Mouse (Mus musculus) heart, postnatal 0 days (tissue): ENCODE results near the gene E330009J07Rik. TPM values are rescaled to one million over a fixed set of nuclear protein-coding genes. Genes with fewer than 3 reads are reported as not detected.

Experiments used
- ATAC-seq: fragments of 200-750 bp; cut with Nextera tagmentation; 2 replicates; pipeline ENCODE4 v1.8.0; 2017; ENCODE audit warnings: low read depth, moderate number of reproducible peaks, moderate library complexity; ENCODE audit not compliant: insufficient read depth
- DNase-seq: peaks from one replicate; pipeline ENCODE4 v3.0.0-alpha.2; 2016; ENCODE audit warnings: low spot score
- H3K27ac ChIP-seq: fragments of 300-500 bp; sonication (generic); 2 replicates; pipeline ENCODE4 v1.5.1; 2014; ENCODE audit warnings: low read depth, mild to moderate bottlenecking
- H3K27me3 ChIP-seq: fragments of 300-500 bp; sonication (generic); 2 replicates; pipeline ENCODE4 v1.6.1; 2014; ENCODE audit warnings: low read length, mixed read lengths; ENCODE audit not compliant: control insufficient read depth, insufficient read depth
- H3K36me3 ChIP-seq: fragments of 300-500 bp; sonication (generic); replicated peaks from 2 replicates; pipeline ENCODE4 v1.6.1; 2014; ENCODE audit warnings: low read length, mixed read lengths; ENCODE audit not compliant: control insufficient read depth, insufficient read depth
- H3K4me1 ChIP-seq: fragments of 300-500 bp; sonication (generic); 2 replicates; pipeline ENCODE4 v1.6.1; 2014; ENCODE audit warnings: antibody characterized with exemption; ENCODE audit not compliant: control insufficient read depth, insufficient read depth
- H3K4me2 ChIP-seq: fragments of 300-500 bp; sonication (generic); 2 replicates; pipeline ENCODE4 v1.6.1; 2014; ENCODE audit warnings: low read depth, mild to moderate bottlenecking, low read length, moderate library complexity
- H3K4me3 ChIP-seq: fragments of 300-500 bp; sonication (generic); 2 replicates; pipeline ENCODE4 v1.5.1; 2014; ENCODE audit warnings: low read depth, low read length
- H3K9ac ChIP-seq: fragments of 300-500 bp; sonication (generic); replicated peaks from 2 replicates; pipeline ENCODE4 v1.6.1; 2014; ENCODE audit warnings: low read depth, low read length, mixed read lengths
- H3K9me3 ChIP-seq: fragments of 300-500 bp; sonication (generic); replicated peaks from 2 replicates; pipeline ENCODE4 v1.6.1; 2016; ENCODE audit warnings: low read length; ENCODE audit not compliant: control insufficient read depth
- CTCF ChIP-seq: IDR thresholded peaks from 2 replicates; pipeline ENCODE4 v1.5.1; 2016; ENCODE audit warnings: antibody characterized with exemption, control low read depth, low read depth
- EP300 ChIP-seq: IDR thresholded peaks from 2 replicates; pipeline ENCODE4 v1.6.1; 2016; ENCODE audit warnings: antibody characterized with exemption, low read depth
- WGBS: fragments of 180-500 bp; shearing (Covaris S2); extraction: QIAGEN DNeasy Blood & Tissue Kit; methylation state at CpG from one replicate; pipeline ENCODE4 v1.1.7; 2014; 5-methylcytosine and 5-hydroxymethylcytosine counted together
- polyA plus RNA-seq: library from polyadenylated mRNA; unstranded; fragments of >200 nt; fragmentation: Nextera tagmentation; extraction: Ambion mirVana; gene quantifications from 2 replicates; pipeline ENCODE4 v1.2.1, GENCODE M21; 2015
- total RNA-seq: library from RNA; depleted of rRNA; stranded (reverse); fragments of >200 nt; gene quantifications from 2 replicates; pipeline ENCODE4 v1.2.3, GENCODE M21; 2014; ENCODE audit warnings: low replicate concordance; rRNA removed

E330009J07Rik gene
- total RNA-seq (2.3 and 13.7 TPM in 2 replicates), polyA plus RNA-seq (1.1 and 1.6 TPM in 2 replicates)

- TF ChIP-seq EP300, result no peak
- TF ChIP-seq CTCF, result no peak
- peaks cover 7% of the 10 kb centered on the region; the same call in 1 of the 2 replicates for H3K27me3 ChIP-seq
These were observed at the start of gene E330009J07Rik for GRCm38 (mm10) chr6:40436047-40436483. E330009J07Rik (minus strand) TSS chr6:40436135.

GRCm38 (mm10) chr6:40482318-40482717 is 46.4 kb upstream of the E330009J07Rik start:
- no peak overlapping the region for H3K27ac ChIP-seq
- H3K9ac ChIP-seq, result no peak overlapping the region
- DNase-seq, result no peak
- no peak overlapping the region for H3K4me2 ChIP-seq
- no peak for ATAC-seq
- no peak for TF ChIP-seq EP300
- no peaks in the 10 kb centered on the region for H3K27me3 ChIP-seq
- peaks cover 58% of the 10 kb centered on the region for H3K36me3 ChIP-seq
- H3K9me3 ChIP-seq, result no peaks in the 10 kb centered on the region
- no peaks in the 10 kb centered on the region for H3K4me1 ChIP-seq
- 92% methylated on average over 5 of the region's 5 CpGs for WGBS
- no peak overlapping the region for H3K4me3 ChIP-seq

More at GRCm38 (mm10) chr6:40436047-40436483, at the start of gene E330009J07Rik:
- Histone ChIP-seq H3K36me3 (no peaks in the 10 kb centered on the region), H3K27ac (no peak within 1 kb of the TSS), H3K9me3 (no peaks in the 10 kb centered on the region), H3K4me2 (peak within 1 kb of the TSS; percentile 99), H3K9ac (peak within 1 kb of the TSS; percentile 70), H3K4me3 (peak within 1 kb of the TSS; percentile 86), H3K4me1 (peaks cover 4% of the 10 kb centered on the region; the same call in 1 of the 2 replicates)
- DNase-seq (peak; percentile 30), ATAC-seq (peak; percentile 91)
- 1% methylated on average over 36 of the region's 38 CpGs for WGBS

GRCm38 (mm10) chr6:40479705-40480104 is 43.8 kb upstream of the E330009J07Rik start:
- 78% methylated on average over 1 of the region's 1 CpGs for WGBS
- H3K9ac ChIP-seq, result no peak overlapping the region
- no peaks in the 10 kb centered on the region for H3K27me3 ChIP-seq
- H3K27ac ChIP-seq, result no peak overlapping the region
- peaks cover 71% of the 10 kb centered on the region for H3K36me3 ChIP-seq
- H3K9me3 ChIP-seq, result no peaks in the 10 kb centered on the region
- TF ChIP-seq CTCF (no peak), EP300 (no peak)
- no peak for DNase-seq
- no peak for ATAC-seq
- H3K4me3 ChIP-seq, result no peak overlapping the region
- no peak overlapping the region for H3K4me2 ChIP-seq
- no peaks in the 10 kb centered on the region for H3K4me1 ChIP-seq

- WGBS, result 76% methylated on average over 4 of the region's 4 CpGs
- Histone ChIP-seq H3K36me3 (peaks cover 52% of the 10 kb centered on the region), H3K9ac (no peak overlapping the region), H3K27me3 (no peaks in the 10 kb centered on the region), H3K4me1 (peaks cover 7% of the 10 kb centered on the region), H3K4me3 (no peak overlapping the region), H3K9me3 (no peaks in the 10 kb centered on the region), H3K4me2 (no peak overlapping the region), H3K27ac (no peak overlapping the region)
- DNase-seq (no peak), ATAC-seq (no peak)
- no peak for TF ChIP-seq CTCF
- TF ChIP-seq EP300, result no peak
These were observed 40.2 kb upstream of the E330009J07Rik start for GRCm38 (mm10) chr6:40476132-40476531.

GRCm38 (mm10) chr6:40471720-40472010 is 35.7 kb upstream of the E330009J07Rik start:
- WGBS, result under 1% methylated on average over 7 of the region's 7 CpGs
- H3K4me1 ChIP-seq, result peaks cover 7% of the 10 kb centered on the region
- peaks cover 28% of the 10 kb centered on the region for H3K36me3 ChIP-seq
- no peaks in the 10 kb centered on the region for H3K9me3 ChIP-seq
- peak overlapping the region; percentile 95 for H3K9ac ChIP-seq
- H3K27ac ChIP-seq, result peak overlapping the region; percentile 98
- no peaks in the 10 kb centered on the region for H3K27me3 ChIP-seq
- ATAC-seq (no peak), DNase-seq (no peak)
- peak overlapping the region; percentile 84 for H3K4me2 ChIP-seq
- peak overlapping the region; percentile 88 for H3K4me3 ChIP-seq
- TF ChIP-seq EP300, result no peak
- TF ChIP-seq CTCF, result no peak
